Mouse (Mus musculus) mature B cell (primary cell): ENCODE results near the gene Armc9.

Experiments
- in situ Hi-C: fragments of 300-500 bp; cut with MboI; formaldehyde crosslinking; loops from 2 replicates; pipeline ENCODE4 v1.14.3; 2019

Gene Armc9

DNA sequence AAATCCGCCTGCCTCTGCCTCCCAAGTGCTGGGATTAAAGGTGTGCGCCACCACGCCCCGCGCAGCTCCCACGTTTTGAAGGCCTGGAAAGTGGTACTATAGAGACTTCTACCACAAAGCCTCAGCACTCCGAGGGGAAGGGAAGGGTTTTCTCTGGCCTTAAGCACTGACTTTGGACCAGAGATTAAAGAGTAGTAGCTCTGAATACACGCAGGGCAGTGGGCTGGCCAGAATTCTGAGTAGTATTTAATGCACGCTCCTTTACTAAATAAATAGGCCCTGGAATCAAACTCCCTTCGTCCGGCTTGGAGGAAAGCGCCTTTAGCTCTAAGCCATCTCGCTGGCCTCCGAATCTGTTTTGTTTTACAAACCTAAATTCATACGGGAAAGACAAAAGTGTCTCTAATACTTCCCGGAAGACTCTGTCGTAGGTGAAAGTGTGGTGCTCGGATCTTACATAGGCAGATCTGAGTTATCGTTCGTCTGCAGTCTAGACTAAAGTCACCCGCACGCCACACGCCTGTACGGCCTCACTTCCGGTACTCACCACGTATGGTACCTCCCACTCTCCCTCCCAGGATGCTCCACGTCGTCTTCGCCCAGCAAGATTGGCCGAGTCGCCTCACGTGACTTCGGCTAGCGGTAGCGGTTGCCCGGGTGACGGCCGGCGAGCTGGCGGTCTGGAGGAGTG lies at the start of gene Armc9:
Gene Armc9, plus strand, starts transcription at position 648 of the 691 bp plus-strand sequence.
- in situ Hi-C loops = no loop called here

DNA sequence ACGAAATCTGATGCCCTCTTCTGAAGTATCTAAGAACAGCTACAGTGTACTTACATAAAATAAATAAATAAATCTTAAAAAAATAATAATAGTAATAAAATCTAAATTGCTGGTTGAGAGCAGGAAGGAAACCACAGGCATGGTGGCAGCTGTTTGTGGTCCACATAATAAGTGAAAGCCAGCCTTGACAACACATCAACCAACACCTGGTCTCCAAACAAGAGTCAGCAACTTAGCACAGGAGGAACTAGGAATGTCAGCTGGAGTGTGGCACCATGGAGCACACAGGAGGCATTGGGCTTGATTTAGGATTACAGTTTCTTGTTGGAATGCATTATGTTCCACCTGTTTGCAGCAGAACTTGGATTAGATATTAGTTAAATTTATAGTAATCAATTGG lies 49.5 kb upstream of the Armc9 start:
- in situ Hi-C loops = no loop called here

DNA sequence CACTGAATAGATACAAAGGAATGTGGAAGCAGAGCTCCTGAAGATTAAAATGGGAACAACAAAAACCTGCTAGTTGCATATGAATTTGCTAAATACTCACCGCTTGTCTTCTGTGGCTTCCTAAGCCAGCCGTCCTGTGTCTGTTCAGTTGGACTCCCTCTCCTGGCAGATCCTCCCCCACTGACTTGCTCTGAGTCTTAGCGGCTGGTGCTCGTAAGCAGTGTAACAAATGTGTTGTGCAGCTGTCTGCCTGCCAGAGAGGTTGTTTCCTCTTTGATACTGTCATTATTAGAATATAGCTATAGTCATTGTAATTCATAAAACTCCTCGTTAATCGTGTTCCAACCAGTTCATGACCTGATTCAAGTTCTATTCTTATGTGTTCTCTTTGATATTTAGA lies 42.8 kb upstream of the Armc9 start, which contains the start of gene Htr2b:
Gene Htr2b, minus strand, starts transcription at position 192 of the 400 bp plus-strand sequence.
- in situ Hi-C loops = no loop called here

DNA sequence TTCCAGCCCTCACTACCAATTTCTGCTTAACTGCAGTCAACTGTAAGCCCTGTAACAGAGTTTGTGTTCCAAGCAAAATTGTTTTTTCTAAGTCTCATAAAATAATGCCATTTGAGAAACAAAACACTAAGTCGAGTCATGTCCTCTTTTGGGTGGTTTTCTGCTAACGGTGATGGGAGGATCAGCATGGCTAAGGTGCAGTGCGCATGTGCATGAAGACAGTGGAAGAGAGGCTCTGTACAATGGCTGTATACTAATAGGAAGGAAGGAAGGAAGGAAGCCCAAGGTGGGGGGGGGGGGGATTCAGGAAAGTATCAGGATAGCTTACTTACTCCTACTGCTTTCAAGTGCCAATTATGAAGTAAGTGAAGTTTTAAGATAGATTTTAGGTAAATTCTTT lies 40.4 kb upstream of the Armc9 start:
- in situ Hi-C loops = no loop called here

DNA sequence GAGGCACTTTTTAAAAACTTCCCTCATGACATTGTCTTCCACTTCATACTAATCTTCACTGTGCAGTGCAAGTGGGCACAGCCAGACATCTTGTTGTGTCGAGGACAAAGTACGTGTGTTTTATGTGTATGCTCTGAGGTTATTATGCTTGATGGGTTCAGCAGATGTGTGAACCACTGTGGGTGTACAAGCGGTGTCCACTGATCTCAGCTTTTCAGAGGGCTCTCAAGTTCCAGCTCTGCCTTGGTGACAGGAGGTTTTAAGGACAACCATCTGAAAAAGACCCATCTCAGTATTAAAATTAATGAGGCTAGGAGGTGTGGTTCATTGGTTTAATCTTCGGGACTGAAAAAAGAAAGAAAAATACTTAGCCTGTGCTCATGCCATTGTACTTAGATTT lies 35.0 kb upstream of the Armc9 start:
- in situ Hi-C loops = no loop called here

DNA sequence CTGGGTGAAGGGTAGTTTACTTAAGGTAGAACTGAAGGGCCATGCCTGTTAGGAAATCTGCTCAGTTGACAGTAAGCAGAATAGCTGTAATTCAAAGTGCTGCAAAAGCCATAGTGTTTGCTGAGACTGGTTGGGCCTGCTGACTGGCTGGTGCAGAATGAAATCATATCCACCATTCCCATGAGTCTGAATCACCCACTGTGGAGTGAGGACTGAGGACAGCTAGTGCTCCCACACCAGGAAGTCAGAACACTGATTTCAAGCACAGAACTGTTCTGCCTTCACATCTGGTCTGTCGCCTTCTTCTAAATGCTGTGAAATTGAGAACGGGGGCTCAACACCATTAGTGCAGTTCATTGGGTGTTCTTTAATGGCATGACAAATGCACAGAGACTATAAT lies 28.5 kb upstream of the Armc9 start:
- in situ Hi-C loops = no loop called here

DNA sequence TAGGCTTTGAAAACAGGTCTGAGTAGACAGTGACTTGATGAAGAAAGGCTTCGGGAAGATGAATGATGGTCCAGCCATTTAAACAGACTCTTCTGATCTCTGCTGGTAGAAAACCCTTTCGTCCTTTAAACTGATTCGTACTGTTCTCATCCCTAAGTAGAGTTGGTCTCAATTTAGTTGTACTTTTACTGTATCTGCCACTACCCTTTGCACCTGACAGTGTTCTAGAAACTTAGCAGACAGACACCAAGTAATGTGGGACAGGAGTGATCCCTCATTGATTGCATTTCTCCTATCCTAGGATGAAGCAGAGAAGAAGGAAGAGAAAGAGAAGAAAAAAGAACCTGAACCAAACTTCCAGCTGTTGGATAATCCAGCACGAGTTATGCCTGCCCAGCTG lies 21.2 kb upstream of the Armc9 start, which contains the start of gene Gm21972:
Gene Gm21972, plus strand, starts transcription at position 301 of the 400 bp plus-strand sequence.
- in situ Hi-C loops = no loop called here

DNA sequence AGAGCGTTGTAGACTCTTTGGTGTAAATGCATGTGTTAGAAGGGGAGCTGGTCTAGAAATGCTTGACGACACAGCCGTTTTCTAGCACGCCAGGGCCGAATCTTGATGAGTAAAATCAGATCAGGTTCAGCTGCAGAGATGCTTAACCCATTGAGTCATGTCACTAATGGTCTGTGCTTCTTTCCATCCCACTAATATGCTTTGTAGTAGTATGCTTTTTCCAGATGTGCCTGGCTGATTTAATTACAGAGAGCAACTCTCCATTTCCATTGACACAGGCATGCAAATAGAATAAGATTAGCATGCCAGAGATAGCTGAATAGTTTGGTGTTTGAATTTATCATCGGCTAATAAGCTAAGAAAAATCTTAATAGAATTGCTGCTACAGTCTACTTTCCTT lies 19.3 kb upstream of the Armc9 start:
- in situ Hi-C loops = no loop called here

DNA sequence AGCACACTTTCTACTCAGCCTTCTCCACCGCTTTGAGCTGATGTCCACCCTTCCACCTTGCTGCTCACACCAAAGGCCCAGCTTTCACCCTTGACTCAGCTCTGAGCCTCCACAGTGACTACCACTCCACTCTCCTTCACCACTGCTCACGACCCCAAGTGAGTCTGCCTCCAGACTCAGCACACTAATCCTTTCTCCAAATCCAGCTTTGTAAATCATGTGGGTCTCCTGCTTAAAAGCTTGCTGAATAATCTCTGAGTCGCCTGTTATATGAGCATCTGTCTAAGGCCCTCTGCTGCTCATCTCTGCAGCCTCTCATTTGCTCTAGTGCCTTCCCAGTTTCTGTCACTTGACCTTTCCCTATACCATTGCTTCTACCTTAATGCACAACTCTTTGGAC lies 13.5 kb upstream of the Armc9 start:
- in situ Hi-C loops = no loop called here

DNA sequence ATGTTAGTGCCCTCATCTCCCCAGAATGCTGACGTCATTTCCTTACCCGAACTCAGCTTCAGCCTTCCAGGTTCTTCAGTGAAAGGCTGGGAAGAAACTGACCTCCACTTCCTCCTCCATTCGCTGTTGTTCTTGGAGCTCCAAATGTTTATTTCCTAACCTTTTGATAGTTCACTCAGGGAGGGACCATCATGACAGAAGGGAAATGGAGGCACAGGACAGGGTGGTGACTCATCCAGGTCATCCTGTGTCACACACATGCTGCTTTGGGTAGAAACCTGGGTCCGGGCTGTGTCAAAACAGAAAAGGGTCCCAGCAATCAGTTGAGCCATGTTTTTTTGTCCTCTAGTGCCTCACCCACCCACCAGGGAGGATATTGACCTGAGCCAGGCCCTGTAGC lies 11.4 kb upstream of the Armc9 start:
- in situ Hi-C loops = no loop called here

DNA sequence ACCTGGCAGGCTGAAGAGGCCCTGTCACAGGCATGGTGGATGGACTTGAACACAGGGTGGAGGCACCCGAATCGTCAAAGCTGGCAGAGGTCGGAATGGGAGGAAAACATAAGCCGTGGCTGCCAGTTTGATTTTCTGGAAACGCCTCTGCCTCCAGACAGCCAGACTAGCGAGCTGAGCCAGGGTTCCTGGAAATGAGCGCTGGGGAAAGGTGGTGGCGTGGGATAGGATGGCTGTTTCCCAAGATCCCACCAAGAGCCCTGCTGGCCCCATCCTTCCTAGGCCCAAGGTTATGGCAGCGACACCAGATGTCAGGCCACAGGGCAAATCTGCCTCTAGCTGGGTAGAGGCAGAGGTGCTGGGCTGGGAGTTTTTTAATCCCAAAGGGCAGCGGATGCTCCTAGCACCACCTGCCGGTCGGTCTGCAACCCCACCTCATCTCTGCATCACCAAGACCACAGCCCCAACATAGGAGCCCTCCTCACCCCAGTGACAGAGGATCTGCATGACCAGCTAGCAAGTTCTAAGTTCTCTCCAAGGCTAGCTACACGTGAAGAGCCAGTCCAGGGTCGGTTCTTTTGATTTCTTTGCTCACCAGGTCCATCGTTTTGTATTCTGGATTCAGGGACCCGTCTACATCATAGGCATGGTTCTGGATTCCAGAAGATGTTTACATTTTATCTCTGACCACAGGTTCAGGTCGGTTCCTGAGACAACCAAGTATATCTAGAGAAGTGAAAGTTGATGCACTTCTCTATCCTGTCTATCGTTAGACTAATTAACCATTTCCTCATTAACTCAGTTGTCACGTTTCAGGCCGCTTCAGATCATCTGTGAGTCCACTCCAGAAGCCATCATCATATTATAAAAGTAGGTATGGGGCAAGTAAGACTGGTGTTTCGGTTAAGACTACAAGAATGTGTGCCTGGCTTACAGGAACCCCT lies 10.3 kb upstream of the Armc9 start:
- in situ Hi-C loops = no loop called here

DNA sequence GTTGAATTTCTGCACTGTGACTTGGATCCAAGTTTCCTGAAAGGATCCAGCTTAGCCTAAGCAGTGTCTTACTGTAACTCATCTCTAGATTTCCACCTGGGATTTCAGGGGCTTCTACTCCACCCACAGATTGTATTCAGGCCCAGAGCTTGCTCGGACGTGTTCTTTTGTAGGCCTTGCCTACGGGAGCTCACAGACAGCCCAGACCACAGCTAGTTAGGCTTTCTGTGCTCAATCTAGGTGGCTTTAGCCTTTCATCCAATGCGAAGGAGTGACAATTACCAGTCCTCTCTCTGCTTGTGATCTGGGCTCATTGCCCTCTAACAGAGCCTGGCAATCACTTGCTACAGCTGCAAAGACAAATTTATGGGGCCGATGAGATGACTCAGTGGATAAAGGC lies 8.3 kb upstream of the Armc9 start:
- in situ Hi-C loops = no loop called here

DNA sequence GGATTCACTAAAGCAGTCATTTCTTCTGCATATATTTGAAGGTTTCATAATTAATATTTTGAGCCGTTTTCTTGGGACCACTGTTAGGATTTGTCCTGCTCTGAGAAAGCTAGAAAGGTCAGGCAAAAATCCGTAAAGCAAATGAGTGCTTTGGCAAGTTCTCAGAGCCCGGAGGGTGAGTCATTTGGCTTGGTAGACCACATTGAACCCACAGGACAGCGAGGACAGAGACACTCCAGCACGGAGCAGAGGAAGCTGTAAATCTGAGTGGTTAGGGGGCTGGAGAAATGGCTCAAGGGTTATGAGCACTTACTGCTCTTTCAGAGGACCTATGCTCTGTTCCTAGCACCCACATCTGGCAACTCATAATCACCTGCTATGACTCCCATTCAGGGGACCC lies 7.0 kb upstream of the Armc9 start:
- in situ Hi-C loops = no loop called here

DNA sequence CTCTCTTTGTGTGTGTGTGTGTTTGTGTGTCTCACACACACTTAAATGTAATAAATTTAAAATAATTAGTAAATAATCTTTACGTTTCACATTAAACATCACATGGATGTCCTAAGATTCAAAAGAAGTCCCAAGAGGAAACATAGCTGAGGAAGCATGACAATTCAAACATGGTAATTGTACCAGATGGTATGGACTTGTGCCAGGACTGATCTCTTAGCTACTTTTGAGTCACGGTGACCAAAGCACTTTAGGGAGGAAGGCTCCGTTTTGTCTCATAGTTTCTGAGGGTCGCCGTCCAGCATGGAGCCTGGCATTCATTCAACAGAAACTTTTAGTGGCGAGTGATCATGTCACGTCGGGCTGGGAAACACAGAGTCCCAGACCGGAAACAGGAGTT lies 6.4 kb upstream of the Armc9 start:
- in situ Hi-C loops = no loop called here

DNA sequence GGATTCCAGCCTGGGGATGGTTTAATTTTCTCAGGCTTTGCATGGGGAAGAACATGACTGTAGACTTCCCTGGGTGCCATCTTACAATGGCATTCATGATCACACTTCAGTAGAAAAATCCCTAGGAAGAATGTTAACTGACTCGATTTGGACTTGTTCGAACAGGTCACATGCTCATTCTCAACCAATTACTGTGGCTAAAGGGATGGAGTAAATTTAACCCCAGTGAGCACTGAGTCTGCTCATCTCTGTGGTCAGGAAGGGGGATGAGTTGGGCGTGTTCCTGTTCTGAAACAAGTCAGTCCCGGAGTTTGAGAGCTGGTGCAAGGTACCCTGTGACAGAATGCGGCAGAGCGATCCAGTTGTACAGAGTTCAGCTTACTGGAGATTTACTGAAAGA lies 3.7 kb upstream of the Armc9 start:
- in situ Hi-C loops = no loop called here

DNA sequence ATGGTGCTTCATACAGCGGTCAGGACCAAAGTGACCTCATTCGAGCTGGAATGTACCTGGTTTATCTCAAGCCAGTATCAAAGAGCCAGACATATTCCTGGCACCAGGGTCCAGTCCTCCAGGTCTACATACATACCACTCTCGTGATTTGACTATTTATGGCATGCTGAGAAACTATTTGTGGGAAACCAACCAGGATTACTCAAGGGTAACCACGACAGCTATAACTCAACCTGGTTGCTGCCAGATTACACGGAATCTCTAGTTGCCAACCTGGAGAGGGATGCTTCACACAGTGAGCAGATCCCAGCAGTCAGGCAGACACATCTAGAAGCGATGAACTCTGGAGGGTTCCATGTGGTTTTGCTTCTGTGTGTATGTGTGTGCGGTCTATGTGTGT lies 3.2 kb upstream of the Armc9 start:
- in situ Hi-C loops = no loop called here

DNA sequence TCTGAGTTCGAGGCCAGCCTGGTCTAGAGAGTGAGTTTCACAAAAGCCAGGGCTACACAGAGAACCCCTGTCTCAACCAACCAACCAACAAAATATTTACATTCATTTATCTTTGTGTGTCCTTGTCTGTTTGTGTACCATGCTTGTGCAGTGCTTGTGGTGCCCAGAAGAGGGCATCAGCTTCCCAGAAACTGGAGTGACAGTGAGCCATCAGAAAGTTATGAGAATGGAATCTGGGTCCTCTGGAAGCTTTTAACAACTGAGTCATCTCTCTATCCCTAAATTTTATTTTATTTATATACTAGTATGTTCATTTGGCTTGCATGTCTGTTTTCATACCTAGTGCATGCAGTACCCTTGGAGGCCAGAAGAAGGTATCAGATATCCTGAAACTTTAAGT lies 2.0 kb upstream of the Armc9 start:
- in situ Hi-C loops = no loop called here

DNA sequence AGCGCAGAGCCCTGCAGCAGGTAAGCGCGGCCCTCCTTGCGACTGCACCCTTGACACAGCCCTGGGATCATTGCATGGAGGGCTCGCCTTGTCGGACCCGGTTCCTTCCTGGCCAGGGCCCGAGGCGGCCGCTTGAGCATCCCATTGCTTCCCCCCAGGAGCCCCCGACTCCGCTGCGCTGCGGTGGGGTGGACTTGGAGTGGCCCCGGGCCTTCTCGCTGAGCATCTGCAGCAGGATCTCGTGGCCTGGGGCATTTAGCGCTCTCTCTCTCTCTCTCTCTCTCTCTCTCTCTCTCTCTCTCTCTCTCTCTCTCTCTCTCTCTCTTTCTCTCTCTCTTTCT lies 214 bp downstream of the Armc9 start:
- in situ Hi-C loops = no loop called here

DNA sequence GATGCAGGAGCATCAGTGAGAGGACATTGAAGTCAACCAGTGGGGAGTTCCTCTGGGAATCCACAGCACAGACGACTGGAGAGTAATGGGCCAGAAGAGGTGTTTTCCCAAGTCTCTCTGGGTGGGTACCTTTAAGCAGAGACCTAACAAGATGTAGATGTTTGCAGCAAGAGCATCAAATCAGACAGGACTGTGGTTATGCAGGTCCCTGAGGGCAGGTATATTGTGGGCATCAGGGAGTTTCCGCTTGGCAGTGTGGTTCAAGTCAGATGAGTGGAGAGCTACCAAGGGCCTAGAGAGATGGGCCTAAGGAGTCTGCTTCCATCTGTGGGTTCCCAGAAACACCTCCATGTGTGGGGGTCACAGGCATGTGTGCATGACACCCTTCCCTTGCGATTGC lies 1.5 kb downstream of the Armc9 start:
- in situ Hi-C loops = no loop called here

DNA sequence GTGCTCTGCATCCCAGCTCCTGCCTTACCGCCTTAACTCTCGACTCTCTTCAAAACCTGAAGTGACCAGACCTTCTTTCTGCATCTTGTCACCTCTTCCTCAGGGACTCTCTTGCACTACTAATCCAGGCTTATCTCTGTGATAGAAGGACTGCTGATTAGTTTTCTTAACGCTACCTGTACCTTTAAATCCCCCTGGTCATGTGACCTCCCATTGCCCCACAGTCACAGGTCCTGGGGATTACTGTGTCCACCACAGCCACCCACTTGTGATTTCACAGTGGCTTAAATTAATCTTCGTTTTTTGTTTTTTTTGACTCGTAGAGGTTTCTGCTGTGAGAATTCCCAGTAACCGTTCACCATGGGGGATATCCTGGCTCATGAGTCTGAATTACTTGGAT lies 2.0 kb downstream of the Armc9 start:
- in situ Hi-C loops = no loop called here

DNA sequence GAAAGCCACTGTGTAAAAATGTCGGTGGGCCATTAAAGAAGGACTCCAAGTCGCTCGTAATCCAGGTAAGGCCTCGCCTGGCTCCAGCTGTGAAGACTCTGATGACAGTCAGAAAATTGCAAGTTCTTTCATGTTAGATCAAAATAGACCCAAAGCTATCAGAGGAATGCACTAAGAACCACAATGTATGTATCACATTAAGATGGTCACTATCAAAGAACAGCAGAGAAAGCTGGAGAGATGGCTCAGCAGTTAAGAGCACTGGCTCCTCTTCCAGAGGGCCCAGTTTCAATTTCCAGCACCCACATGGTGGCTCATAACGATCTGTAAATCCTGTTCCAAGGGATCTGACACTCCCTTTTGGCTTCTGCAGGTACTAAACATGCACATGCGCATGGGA lies 5.5 kb downstream of the Armc9 start:
- in situ Hi-C loops = no loop called here

DNA sequence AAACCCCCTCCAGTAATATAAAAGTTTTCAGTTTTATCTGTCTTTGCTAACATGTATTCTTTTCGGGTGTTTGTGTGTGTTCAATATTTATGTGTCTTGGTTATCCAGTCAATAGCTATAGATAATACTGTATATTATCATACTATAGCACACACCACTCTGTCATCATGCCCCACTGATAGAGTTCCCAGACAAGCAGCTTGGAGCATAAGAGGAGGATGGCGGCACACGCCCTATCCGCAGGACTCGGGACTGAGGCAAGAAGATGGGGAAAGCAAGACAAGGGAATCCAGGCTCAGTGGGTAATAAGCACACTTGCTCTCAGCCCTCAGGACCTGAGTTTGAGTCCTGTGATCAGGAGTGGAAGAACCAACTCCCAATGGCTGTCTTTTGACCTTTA lies 5.9 kb downstream of the Armc9 start:
- in situ Hi-C loops = no loop called here

DNA sequence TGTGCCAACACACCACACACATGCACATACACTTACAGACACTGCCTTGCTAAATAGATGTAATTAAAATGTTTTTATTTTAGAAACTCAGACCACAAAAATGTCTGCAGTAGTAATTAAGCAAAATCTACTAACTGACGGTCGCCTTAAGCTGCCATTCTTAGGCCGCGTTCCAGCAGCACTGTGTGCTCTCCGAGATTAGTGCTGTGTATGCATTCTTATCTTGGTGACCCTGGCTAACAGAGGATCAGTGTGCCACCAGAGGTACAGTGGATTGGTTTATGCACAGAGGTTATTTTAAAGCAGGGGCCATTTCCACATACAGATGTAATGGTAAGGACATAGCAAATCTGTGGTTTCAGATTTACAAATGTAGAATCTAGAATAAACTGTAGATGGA lies 6.5 kb downstream of the Armc9 start:
- in situ Hi-C loops = no loop called here
